Mouse (Mus musculus) large intestine, adult 2 months (tissue): Measurements from ENCODE around the gene Fignl2. TPM values are rescaled to one million over a fixed set of nuclear protein-coding genes. Genes with fewer than 3 reads are reported as not detected.
"Not testable (repeated sequence)": the region's sequence is repeated elsewhere in the genome, so short reads cannot be mapped to it uniquely, and the experiment has no call there.

Experiments
- DNase-seq: peaks from one replicate; pipeline ENCODE4 v3.0.0-alpha.2; 2012; ENCODE audit warnings: low read depth, low spot score
- WGBS: fragments of 180-500 bp; shearing (Covaris S2); methylation state at CpG from one replicate; pipeline ENCODE4 v1.1.7; 2018; 5-methylcytosine and 5-hydroxymethylcytosine counted together
- polyA plus RNA-seq: library from polyadenylated mRNA; depleted of rRNA; stranded (reverse); fragments of >200 nt; gene quantifications from 2 replicates; pipeline ENCODE4 v1.2.3, GENCODE M21; 2012; rRNA removed

The Fignl2 gene
- polyA plus RNA-seq: 2.8 and 3.0 TPM in 2 replicates

- 4% methylated on average over 64 of the region's 96 CpGs for whole genome bisulfite sequencing
Observed at GRCm38 (mm10) chr15:101077813-101078730, at the start of gene Fignl2. TSS of gene Fignl2 (minus strand) at chr15:101078567.

GRCm38 (mm10) chr15:101126876-101127544 lies 48.6 kb upstream of the Fignl2 start:
- 72% methylated on average over 12 of the region's 12 CpGs for WGBS
- no peak for DNase-seq

More at GRCm38 (mm10) chr15:101077813-101078730, at the start of gene Fignl2:
- DNase-seq: no peak

- DNase-seq: no peak
- 89% methylated on average over 6 of the region's 6 CpGs for WGBS
Observed at GRCm38 (mm10) chr15:101125561-101125960, 47.2 kb upstream of the Fignl2 start.

- 70% methylated on average over 4 of the region's 4 CpGs for WGBS
- no peak for DNase-seq
Observed at GRCm38 (mm10) chr15:101123202-101123601, 44.8 kb upstream of the Fignl2 start.

DNA sequence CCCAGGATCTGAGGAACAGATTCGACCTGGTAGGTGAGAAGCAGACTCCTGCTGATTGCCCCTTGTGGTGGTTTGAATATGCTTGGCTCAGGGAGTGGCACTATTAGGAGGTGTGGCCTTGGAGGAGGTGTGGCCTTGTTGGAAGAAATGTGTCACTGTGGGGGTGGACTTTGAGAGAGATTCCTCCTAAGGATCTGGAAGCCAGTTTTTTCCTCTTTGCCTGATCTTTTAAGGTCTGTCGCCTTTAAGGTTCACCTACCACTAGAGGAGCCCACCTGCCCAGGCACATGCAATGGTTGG lies 43.9 kb upstream of the Fignl2 start:
- DNase-seq: no peak
- WGBS: 40% methylated on average over 2 of the region's 2 CpGs

GRCm38 (mm10) chr15:101121411-101122289 lies 43.3 kb upstream of the Fignl2 start:
- no peak for DNase-seq
- 83% methylated on average over 9 of the region's 9 CpGs for WGBS

DNA sequence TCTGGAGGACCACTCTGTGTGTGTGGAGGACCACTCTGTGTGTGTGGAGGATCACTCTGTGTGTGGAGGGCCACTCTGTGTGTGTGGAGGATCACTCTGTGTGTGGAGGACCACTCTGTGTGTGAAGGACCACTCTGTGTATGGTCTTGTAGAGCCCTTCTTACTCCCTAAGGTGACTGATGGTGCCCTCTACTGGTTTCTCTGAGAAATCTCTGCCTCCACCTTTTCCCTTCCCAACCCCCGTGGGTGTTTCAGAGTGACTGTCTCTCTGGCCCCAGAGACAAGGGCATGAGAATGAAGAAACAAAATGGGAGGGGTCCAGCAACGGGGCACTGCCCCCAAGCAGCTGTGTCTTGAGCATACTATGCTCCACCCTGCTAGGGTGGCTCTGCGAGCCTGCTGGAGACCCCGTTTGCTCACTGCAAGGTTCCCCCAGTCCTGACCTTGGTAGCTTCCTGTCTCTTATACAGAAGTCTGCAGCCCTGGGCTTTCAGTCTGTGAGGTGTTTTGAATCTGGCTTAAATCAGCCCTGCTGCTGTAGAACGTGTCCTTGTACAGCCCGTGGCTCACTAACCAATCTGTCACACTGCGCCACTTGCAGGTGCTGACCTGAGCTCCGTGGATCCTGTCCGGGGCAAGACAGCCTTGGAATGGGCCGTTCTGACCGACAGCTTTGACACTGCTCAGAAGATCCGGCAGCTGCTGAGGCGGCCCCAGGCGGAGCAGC lies 40.2 kb upstream of the Fignl2 start:
- DNase-seq: no peak
- 67% methylated on average over 14 of the region's 14 CpGs for WGBS

DNA sequence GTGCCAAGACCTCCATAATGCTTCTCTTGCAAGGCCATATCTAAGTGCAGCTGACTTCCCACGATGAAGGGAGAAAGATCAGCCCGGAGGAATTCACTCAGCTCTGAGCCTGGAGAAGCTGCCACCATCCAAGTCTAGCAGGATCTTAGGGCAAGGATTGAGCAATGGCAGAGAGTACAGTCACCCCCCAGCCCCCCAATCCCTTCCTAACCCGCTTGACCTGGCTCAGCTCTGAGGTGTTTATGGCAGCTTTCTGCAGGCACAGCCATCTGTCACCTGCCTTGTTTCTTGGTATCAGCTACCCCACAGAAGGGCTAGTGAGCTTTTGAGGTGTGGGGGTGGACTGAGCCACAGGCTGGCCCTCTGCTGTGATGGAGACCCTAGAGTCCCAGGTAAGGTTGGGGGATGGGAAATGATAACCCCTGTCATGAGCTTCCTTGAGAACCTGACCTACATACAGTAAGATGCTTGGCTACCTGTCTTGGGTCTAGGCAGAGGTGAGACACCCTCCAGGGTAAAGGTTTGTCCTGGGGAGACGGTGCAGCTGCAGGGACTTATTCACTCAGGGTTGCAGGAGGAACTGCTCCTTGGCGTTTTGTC lies 37.2 kb upstream of the Fignl2 start, which contains the start of gene Ankrd33:
Gene Ankrd33, plus strand, starts transcription at position 245 of the 600 bp plus-strand sequence.
- 78% methylated on average over 5 of the region's 5 CpGs for WGBS
- no peak for DNase-seq

GRCm38 (mm10) chr15:101113778-101114177 lies 35.4 kb upstream of the Fignl2 start:
- WGBS: 86% methylated on average over 2 of the region's 2 CpGs
- not testable (repeated sequence) for DNase-seq

DNA sequence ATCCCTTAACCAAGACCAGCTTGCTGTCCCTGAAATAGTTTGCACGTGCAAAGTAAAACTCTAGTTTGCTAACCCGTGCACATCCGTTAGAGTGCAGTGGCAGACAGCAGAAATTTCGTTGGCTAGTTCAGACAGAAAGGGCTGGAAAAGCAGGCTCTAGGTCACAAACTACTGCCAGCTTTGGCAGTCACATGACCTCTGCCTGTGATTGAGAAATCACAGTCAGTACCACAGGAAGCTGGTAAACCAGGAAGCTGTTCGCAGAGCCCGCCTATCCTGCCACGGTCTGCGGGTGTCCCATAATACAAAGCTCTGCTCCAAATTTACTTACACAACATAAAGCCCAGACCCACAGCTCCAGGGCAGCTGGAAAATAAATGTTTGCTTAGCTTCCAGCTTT lies 34.8 kb upstream of the Fignl2 start:
- 7% methylated on average over 8 of the region's 8 CpGs for WGBS
- DNase-seq: peak; percentile 64

- DNase-seq: no peak
- 92% methylated on average over 5 of the region's 5 CpGs for WGBS
Observed at GRCm38 (mm10) chr15:101107906-101108671, 29.7 kb upstream of the Fignl2 start.

DNA sequence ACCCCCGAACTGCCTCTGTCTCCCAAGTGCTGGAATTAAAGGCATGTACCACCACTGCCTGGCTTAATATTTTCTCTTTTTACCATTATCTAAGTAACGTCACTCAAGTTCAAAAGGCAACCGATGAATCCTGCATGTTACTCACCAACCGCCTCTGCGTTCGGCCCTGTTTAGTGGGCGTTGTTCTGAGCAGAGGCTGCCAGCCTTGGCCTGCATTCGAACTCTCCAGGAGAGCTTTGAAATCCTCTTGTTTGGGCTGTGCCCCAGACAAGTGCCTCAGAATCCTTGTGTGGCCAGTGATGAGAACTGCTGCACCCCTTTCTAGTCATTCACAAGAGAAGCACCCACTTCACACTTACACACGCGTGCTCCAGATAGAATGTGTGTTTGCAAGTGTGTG lies 27.6 kb upstream of the Fignl2 start:
- no peak for DNase-seq
- 72% methylated on average over 10 of the region's 10 CpGs for WGBS

GRCm38 (mm10) chr15:101105496-101105994 lies 27.2 kb upstream of the Fignl2 start:
- WGBS: 12% methylated on average over 12 of the region's 12 CpGs
- peak; percentile 45 for DNase-seq

DNA sequence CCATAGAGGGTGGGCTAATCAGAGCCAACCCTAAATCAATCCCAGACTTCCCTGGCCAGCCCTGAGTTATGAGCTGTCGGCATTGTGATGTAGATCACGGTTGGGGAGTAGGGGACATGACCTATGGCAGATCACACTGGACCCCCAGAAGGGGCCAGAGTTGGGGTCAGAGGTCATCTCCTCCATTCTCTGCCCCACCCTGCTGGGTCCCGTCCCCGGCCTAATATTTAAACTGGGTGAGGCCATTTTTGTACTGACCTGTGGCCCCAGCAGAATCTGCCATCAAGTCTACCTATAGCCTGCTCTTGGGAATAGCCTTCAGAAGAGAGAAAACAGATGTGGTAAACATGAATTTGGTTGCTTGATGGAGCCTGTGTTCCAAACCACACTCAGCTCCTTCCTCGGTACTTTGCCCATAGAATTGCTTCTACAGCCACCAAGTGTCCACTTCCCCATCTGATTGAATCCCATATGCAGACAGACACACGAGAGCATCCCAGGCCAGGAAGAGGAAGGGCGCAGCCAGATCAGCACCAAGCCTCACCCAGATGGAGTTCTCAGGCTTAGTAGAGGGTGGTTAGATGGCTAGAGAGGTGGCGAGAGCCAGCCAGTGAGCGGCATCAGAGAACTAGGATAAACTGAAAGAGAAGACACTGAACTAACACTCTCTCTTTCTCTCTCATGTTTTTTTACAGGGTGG lies 25.4 kb upstream of the Fignl2 start:
- WGBS: 73% methylated on average over 9 of the region's 9 CpGs
- DNase-seq: no peak

DNA sequence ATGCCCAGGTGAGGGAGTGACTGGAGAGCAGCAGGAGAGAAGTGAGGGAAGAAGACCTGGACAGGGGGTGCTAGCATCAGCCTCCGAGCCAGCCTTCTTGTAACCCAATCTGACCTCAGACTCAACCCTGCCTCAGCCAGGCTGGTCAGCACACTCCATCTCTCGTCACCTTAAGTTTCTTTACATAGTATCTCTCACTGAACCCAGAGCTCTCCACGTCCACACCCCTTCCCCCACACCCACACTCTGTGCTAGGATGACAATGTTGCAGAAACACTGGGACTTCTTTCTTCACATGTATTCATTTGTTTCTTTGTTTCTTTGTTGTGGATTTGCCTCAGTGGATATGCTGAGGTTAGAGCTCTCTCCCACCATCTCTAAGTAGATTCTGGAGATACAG lies 22.6 kb upstream of the Fignl2 start:
- no peak for DNase-seq
- WGBS: 76% methylated on average over 3 of the region's 3 CpGs

- WGBS: 42% methylated on average over 28 of the region's 28 CpGs
- no peak for DNase-seq
Observed at GRCm38 (mm10) chr15:101097985-101098651, 19.8 kb upstream of the Fignl2 start.

GRCm38 (mm10) chr15:101095392-101095791 lies 17.0 kb upstream of the Fignl2 start:
- no peak for DNase-seq
- 59% methylated on average over 3 of the region's 3 CpGs for WGBS
